9 mouse cellular contexts compared by ENCODE assay signal in the genomic region with DNA sequence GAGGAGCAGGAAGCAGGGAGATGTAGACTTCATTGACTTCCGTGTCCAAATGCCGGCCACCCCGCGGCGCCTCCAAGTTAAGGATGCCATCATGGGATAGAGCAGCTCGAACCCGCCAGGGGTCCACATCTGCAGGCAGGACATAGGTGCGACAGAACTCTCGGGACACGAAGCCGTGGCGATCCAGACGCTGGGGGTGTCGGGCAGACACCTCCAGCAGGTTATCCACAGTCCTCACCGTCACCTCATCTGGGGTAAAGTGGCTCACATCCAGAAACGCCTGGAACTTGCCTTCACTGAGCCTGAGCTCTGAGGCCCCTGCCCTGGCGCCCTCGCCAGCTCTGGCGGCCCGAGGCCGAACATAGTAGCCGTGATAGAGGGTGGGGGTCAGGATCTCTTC. TPM values are rescaled to one million over a fixed set of nuclear protein-coding genes. Genes with fewer than 3 reads are reported as not detected.
DNase-seq lines count a peak whose midpoint lies in the region; ATAC-seq and TF ChIP-seq lines count a peak whose summit lies in the region.
"Had no signal": no experiment of that assay in that cellular context is flagged by ENCODE, and none has a peak within 500 bp of the region (broad histone marks: within the 10 kb centered on the region; RNA-seq: fewer than 3 reads in every experiment).

TSS of gene Cryab (plus strand) at position 3 of the 400 bp plus-strand sequence.

- no peak for TF ChIP-seq CTCF in ES-Bruce4 (IDR thresholded peaks at IDR 0.05; ENCODE audit: low read depth, low read length)
- no peak for TF ChIP-seq CTCF in gastrocnemius, adult 2 months (IDR thresholded peaks at IDR 0.05)

- H3K27me3 ChIP-seq in kidney, embryonic 14.5 days (ENCODE audit: control insufficient read depth, insufficient read depth, low read length), result 0 out of 2 replicates have a peak, but pooled peaks cover 5% of the 10 kb centered on the region
- no peaks in the 10 kb centered on the region for H3K27me3 ChIP-seq in ES-Bruce4 (ENCODE audit: control insufficient read depth, insufficient read depth, low read length, poor library complexity, severe bottlenecking)
- 0 out of 2 replicates have a peak, but pooled peaks cover 2% of the 10 kb centered on the region for H3K27me3 ChIP-seq in hindbrain, embryonic 16.5 days (replicated peaks; ENCODE audit: control insufficient read depth, insufficient read depth, low read length)
- H3K27me3 ChIP-seq in neural tube, embryonic 15.5 days (replicated peaks), result peaks cover 3% of the 10 kb centered on the region; the same call in 1 of the 2 replicates

- no peaks in the 10 kb centered on the region for H3K9me3 ChIP-seq in kidney, embryonic 14.5 days (ENCODE audit: control insufficient read depth, low read length)
- H3K9me3 ChIP-seq in ES-Bruce4 (replicated peaks; ENCODE audit: control insufficient read depth, insufficient read depth, low read length, poor library complexity, severe bottlenecking), result no peaks in the 10 kb centered on the region
- no peaks in the 10 kb centered on the region for H3K9me3 ChIP-seq in hindbrain, embryonic 16.5 days (ENCODE audit: control insufficient read depth, low read length)
- H3K9me3 ChIP-seq in neural tube, embryonic 15.5 days (replicated peaks), result no peaks in the 10 kb centered on the region
- H3K9me3 ChIP-seq: G1E had no signal

- 77% methylated on average over 22 of the region's 22 CpGs for WGBS in kidney, embryonic 14.5 days
- WGBS in hindbrain, embryonic 16.5 days, result 78% methylated on average over 22 of the region's 22 CpGs
- WGBS in neural tube, embryonic 15.5 days, result 77% methylated on average over 22 of the region's 22 CpGs

- no peak for TF ChIP-seq POLR2A in ES-Bruce4 (IDR thresholded peaks at IDR 0.05; ENCODE audit: insufficient read depth, low read length)

- no peak for DNase-seq in kidney, postnatal 4 days
- peak; percentile 67 for DNase-seq in gastrocnemius, adult 2 months
- DNase-seq in urinary bladder, postnatal 36 days (ENCODE audit: low spot score in 2 of 2), result no peak

- no peaks in the 10 kb centered on the region for H3K4me1 ChIP-seq in kidney, embryonic 14.5 days (ENCODE audit: control insufficient read depth, insufficient read depth, low read length)
- H3K4me1 ChIP-seq in ES-Bruce4 (ENCODE audit: control insufficient read depth, insufficient read depth, low read length), result peaks cover 2% of the 10 kb centered on the region
- no peaks in the 10 kb centered on the region; the same call in 1 of the 2 replicates for H3K4me1 ChIP-seq in hindbrain, embryonic 16.5 days (ENCODE audit: control insufficient read depth, insufficient read depth, low read depth, low read length)
- peaks cover 11% of the 10 kb centered on the region for H3K4me1 ChIP-seq in neural tube, embryonic 15.5 days

- no peaks in the 10 kb centered on the region for H3K36me3 ChIP-seq in kidney, embryonic 14.5 days (ENCODE audit: control insufficient read depth, insufficient read depth, low read length)
- H3K36me3 ChIP-seq in ES-Bruce4 (ENCODE audit: control insufficient read depth, insufficient read depth, low read length, poor library complexity, severe bottlenecking), result no peaks in the 10 kb centered on the region
- no peaks in the 10 kb centered on the region for H3K36me3 ChIP-seq in hindbrain, embryonic 16.5 days (ENCODE audit: control insufficient read depth, insufficient read depth, low read length)
- H3K36me3 ChIP-seq in neural tube, embryonic 15.5 days, result no peaks in the 10 kb centered on the region
- H3K36me3 ChIP-seq: G1E had no signal

- H3K9ac ChIP-seq in kidney, embryonic 14.5 days (ENCODE audit: low read depth, low read length), result no peak within 1 kb of the TSS
- H3K9ac ChIP-seq in ES-Bruce4 (ENCODE audit: low read depth, poor library complexity, severe bottlenecking), result peak within 1 kb of the TSS; percentile 1; the same call in 1 of the 2 replicates
- no peak within 1 kb of the TSS for H3K9ac ChIP-seq in hindbrain, embryonic 16.5 days (ENCODE audit: low read depth, low read length)
- H3K9ac ChIP-seq in neural tube, embryonic 15.5 days (replicated peaks), result no peak within 1 kb of the TSS

- intact Hi-C loops in gastrocnemius, adult 2 months (cut with DNase I), result no loop called here

- TF ChIP-seq EP300 in ES-Bruce4 (IDR thresholded peaks at IDR 0.05; ENCODE audit: insufficient read depth, low read depth, low read length), result no peak

- ATAC-seq in kidney, embryonic 14.5 days (ENCODE audit: low FRiP score, low TSS enrichment), result no peak
- ATAC-seq in hindbrain, embryonic 16.5 days, result no peak
- ATAC-seq in neural tube, embryonic 15.5 days (ENCODE audit: low FRiP score), result no peak
- no peak for ATAC-seq in megakaryocyte-erythroid progenitor cell, adult 5-6 weeks (replicated peaks; ENCODE audit: low FRiP score, low TSS enrichment, poor library complexity, severe bottlenecking)

- no peak within 1 kb of the TSS for H3K27ac ChIP-seq in kidney, embryonic 14.5 days (ENCODE audit: low read depth, low read length)
- no peak within 1 kb of the TSS for H3K27ac ChIP-seq in ES-Bruce4 (ENCODE audit: insufficient read depth, low read length)
- peak within 1 kb of the TSS; percentile 97 for H3K27ac ChIP-seq in gastrocnemius, adult 2 months
- H3K27ac ChIP-seq in hindbrain, embryonic 16.5 days (ENCODE audit: low read depth, low read length), result no peak within 1 kb of the TSS
- H3K27ac ChIP-seq in neural tube, embryonic 15.5 days (replicated peaks), result no peak within 1 kb of the TSS

- no peak within 1 kb of the TSS for H3K4me2 ChIP-seq in kidney, embryonic 14.5 days (replicated peaks; ENCODE audit: low read depth, low read length)
- H3K4me2 ChIP-seq in hindbrain, embryonic 16.5 days (ENCODE audit: low read length), result no peak within 1 kb of the TSS
- no peak within 1 kb of the TSS for H3K4me2 ChIP-seq in neural tube, embryonic 15.5 days

- no peak within 1 kb of the TSS for H3K4me3 ChIP-seq in kidney, embryonic 14.5 days (ENCODE audit: low read length)
- H3K4me3 ChIP-seq in ES-Bruce4 (ENCODE audit: low read depth, low read length), result peak within 1 kb of the TSS; percentile 26
- H3K4me3 ChIP-seq in gastrocnemius, adult 2 months, result peak within 1 kb of the TSS; percentile 93
- no peak within 1 kb of the TSS for H3K4me3 ChIP-seq in hindbrain, embryonic 16.5 days (ENCODE audit: low read length)
- H3K4me3 ChIP-seq in neural tube, embryonic 15.5 days (replicated peaks), result no peak within 1 kb of the TSS

RNA-seq across cellular contexts. Expression of gene Cryab, which starts in this region (rescaled TPM):
- 15.7 and 20.6 TPM in 2 replicates for polyA plus RNA-seq in kidney, embryonic 14.5 days (2014; fragmentation: Nextera tagmentation; extraction: Ambion mirVana)
- 125 and 126 TPM in 2 replicates for polyA plus RNA-seq in ES-Bruce4 (2011; ENCODE audit: insufficient read depth, insufficient read length, low read depth, missing spikeins)
- 1,000 to 10,000 TPM in 1 of 2 experiments, 100 to 1,000 TPM in 1; 885 to 2,545 TPM for total RNA-seq in gastrocnemius, adult 2 months (2021)
- polyA plus RNA-seq in hindbrain, embryonic 16.5 days (2015; fragmentation: Nextera tagmentation; extraction: Ambion mirVana), result 16.3 and 20.9 TPM in 2 replicates
- 24.7 and 28.2 TPM in 2 replicates for polyA plus RNA-seq in neural tube, embryonic 15.5 days (2015; fragmentation: Nextera tagmentation; extraction: Ambion mirVana)
- total RNA-seq in megakaryocyte-erythroid progenitor cell, adult 5-6 weeks (2014; fragmentation: Nextera tagmentation), result not detected in 2 replicates
- not detected in 2 replicates for total RNA-seq in megakaryocyte-erythroid progenitor cell, adult 5-6 weeks (2017)
- polyA plus RNA-seq: G1E had no signal

Comparison
In these comparisons a context has a peak if more than half of its experiments do, and no peak if none do; other contexts are left out.
1. RNA of gene Cryab (total RNA-seq): 885 to 2,545 TPM in gastrocnemius, adult 2 months; not detected in megakaryocyte-erythroid progenitor cell, adult 5-6 weeks; every median in the first group is over 100 times any median in the second.
2. H3K4me3 ChIP-seq: peak in ES-Bruce4 (single experiment) and gastrocnemius, adult 2 months (single experiment); none in kidney, embryonic 14.5 days (single experiment), hindbrain, embryonic 16.5 days (single experiment) and neural tube, embryonic 15.5 days (single experiment).